Mouse (Mus musculus) liver, postnatal 0 days (tissue): ENCODE data around the gene Ncbp1. TPM values are rescaled to one million over a fixed set of nuclear protein-coding genes. Genes with fewer than 3 reads are reported as not detected.
A peak's percentile ranks its signal among the peaks of the same experiment; 100 is the strongest.

Experiments used
- ATAC-seq: fragments of 200-750 bp; cut with Nextera tagmentation; 2 replicates; pipeline ENCODE4 v1.8.0; 2017; ENCODE audit warnings: mild to moderate bottlenecking, moderate library complexity
- DNase-seq: peaks from one replicate; pipeline ENCODE4 v3.0.0-alpha.2; 2016
- H3K27ac ChIP-seq: fragments of 300-500 bp; sonication (generic); 2 replicates; pipeline ENCODE4 v1.5.1; 2014; ENCODE audit warnings: antibody characterized with exemption, moderate library complexity, mild to moderate bottlenecking, low read depth
- H3K27me3 ChIP-seq: fragments of 300-500 bp; sonication (generic); 2 replicates; pipeline ENCODE4 v1.6.1; 2014; ENCODE audit warnings: low read length, control low read depth, mixed read lengths; ENCODE audit not compliant: insufficient read depth
- H3K36me3 ChIP-seq: fragments of 300-500 bp; sonication (generic); replicated peaks from 2 replicates; pipeline ENCODE4 v1.6.1; 2014; ENCODE audit warnings: mild to moderate bottlenecking, control low read depth, low read length, moderate library complexity, mixed read lengths; ENCODE audit not compliant: insufficient read depth
- H3K4me1 ChIP-seq: fragments of 300-500 bp; sonication (generic); 2 replicates; pipeline ENCODE4 v1.6.1; 2014; ENCODE audit warnings: antibody characterized with exemption, mild to moderate bottlenecking, control low read depth; ENCODE audit not compliant: insufficient read depth
- H3K4me2 ChIP-seq: fragments of 300-500 bp; sonication (generic); 2 replicates; pipeline ENCODE4 v1.6.1; 2014; ENCODE audit warnings: low read depth, mild to moderate bottlenecking, low read length, moderate library complexity, mixed read lengths
- H3K4me3 ChIP-seq: fragments of 300-500 bp; sonication (generic); 2 replicates; pipeline ENCODE4 v1.5.1; 2014; ENCODE audit warnings: low read depth, low read length
- H3K9ac ChIP-seq: fragments of 300-500 bp; sonication (generic); replicated peaks from 2 replicates; pipeline ENCODE4 v1.6.1; 2014; ENCODE audit warnings: mild to moderate bottlenecking, moderate library complexity
- H3K9me3 ChIP-seq: fragments of 300-500 bp; sonication (generic); 2 replicates; pipeline ENCODE4 v1.6.1; 2016; ENCODE audit warnings: mild to moderate bottlenecking, control low read depth, low read length, mixed read lengths
- CTCF ChIP-seq: sonication (generic); IDR thresholded peaks from 2 replicates; pipeline ENCODE4 v1.5.1; 2016; ENCODE audit warnings: antibody characterized with exemption, low read depth
- EP300 ChIP-seq: IDR thresholded peaks from 2 replicates; pipeline ENCODE4 v1.6.1; 2016; ENCODE audit warnings: antibody characterized with exemption, low read depth, mild to moderate bottlenecking
- WGBS: fragments of 180-500 bp; shearing (Covaris S2); extraction: QIAGEN DNeasy Blood & Tissue Kit; methylation state at CpG from one replicate; pipeline ENCODE4 v1.1.7; 2014; ENCODE audit not compliant: insufficient replicate concordance; 5-methylcytosine and 5-hydroxymethylcytosine counted together
- polyA plus RNA-seq: library from polyadenylated mRNA; unstranded; fragments of >200 nt; fragmentation: Nextera tagmentation; extraction: Ambion mirVana; gene quantifications from 2 replicates; pipeline ENCODE4 v1.2.1, GENCODE M21; 2015

Gene Ncbp1
- polyA plus RNA-seq, 1 experiment from 2014 or later: 19.6 TPM

DNA sequence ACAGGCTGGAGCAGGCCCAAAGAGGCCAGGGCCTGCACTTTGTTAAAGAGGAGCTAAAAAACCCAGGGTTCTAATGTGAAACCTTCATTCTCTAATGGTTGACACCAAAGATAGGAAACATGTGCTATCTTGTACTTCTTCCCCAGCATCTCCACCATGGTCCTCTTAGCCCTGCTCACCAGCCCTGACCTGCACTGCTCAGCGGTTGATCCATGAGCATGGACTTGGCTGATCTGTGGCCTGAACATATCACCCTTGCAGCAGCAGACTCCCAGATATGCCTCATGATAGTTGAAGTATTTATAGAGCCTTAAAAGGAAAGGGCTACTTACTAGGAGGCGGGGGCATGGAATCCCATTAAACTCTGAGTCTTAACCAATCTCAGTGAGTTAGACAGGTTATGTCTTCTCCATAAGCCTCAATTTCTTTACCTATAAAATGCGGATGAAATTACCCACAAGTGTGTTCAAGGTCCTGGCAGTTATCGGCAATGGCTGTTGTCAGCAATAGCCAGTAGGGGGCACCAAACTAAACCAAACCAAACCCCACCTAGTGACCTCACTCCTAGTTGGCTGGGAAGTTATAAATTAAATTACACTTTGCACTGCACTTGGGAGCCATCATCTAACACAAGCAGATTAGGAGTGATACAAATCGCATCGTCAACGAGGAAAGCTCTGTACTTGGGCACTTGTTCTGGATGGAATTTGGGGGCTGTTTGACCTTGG lies 63.6 kb downstream of the Ncbp1 start:
- H3K27ac ChIP-seq: no peak overlapping the region
- peaks cover under 1% of the 10 kb centered on the region; the same call in 1 of the 2 replicates for H3K4me1 ChIP-seq
- 5% methylated on average over 7 of the region's 7 CpGs for WGBS
- no peaks in the 10 kb centered on the region for H3K9me3 ChIP-seq
- peak; percentile 87 for TF ChIP-seq CTCF
- no peak for TF ChIP-seq EP300
- H3K4me2 ChIP-seq: no peak overlapping the region
- H3K36me3 ChIP-seq: no peaks in the 10 kb centered on the region
- ATAC-seq (peak; percentile 67), DNase-seq (peak; percentile 68)
- H3K9ac ChIP-seq: no peak overlapping the region
- H3K27me3 ChIP-seq: peaks cover 13% of the 10 kb centered on the region
- no peak overlapping the region for H3K4me3 ChIP-seq

GRCm38 (mm10) chr4:46202562-46203126 lies 64.2 kb downstream of the Ncbp1 start:
- Histone ChIP-seq H3K4me3 (no peak overlapping the region), H3K4me1 (no peaks in the 10 kb centered on the region), H3K9ac (no peak overlapping the region), H3K36me3 (no peaks in the 10 kb centered on the region), H3K9me3 (peaks cover 4% of the 10 kb centered on the region), H3K27me3 (peaks cover 13% of the 10 kb centered on the region), H3K4me2 (no peak overlapping the region), H3K27ac (no peak overlapping the region)
- DNase-seq (no peak), ATAC-seq (peak; percentile 38; the same call in 1 of the 2 replicates)
- WGBS: 13% methylated on average over 23 of the region's 23 CpGs
- TF ChIP-seq CTCF (no peak), EP300 (no peak)

- H3K27me3 ChIP-seq: no peaks in the 10 kb centered on the region
- H3K9ac ChIP-seq: no peak overlapping the region
- H3K27ac ChIP-seq: no peak overlapping the region
- WGBS: 63% methylated on average over 3 of the region's 3 CpGs
- H3K4me2 ChIP-seq: no peak overlapping the region
- ATAC-seq: no peak
- no peaks in the 10 kb centered on the region for H3K4me1 ChIP-seq
- no peaks in the 10 kb centered on the region for H3K9me3 ChIP-seq
- no peak overlapping the region for H3K4me3 ChIP-seq
- DNase-seq: no peak
- TF ChIP-seq CTCF (no peak), EP300 (no peak)
- no peaks in the 10 kb centered on the region for H3K36me3 ChIP-seq
Observed at GRCm38 (mm10) chr4:46221090-46221489, 82.7 kb downstream of the Ncbp1 start.

Other genes starting within 250 kb of the Ncbp1 start
- gene Ccdc180, start 248.3 kb upstream of the Ncbp1 start, polyA plus RNA-seq: 0.16 and 0.18 TPM in 2 replicates
- 15.4 and 15.8 TPM in 2 replicates for gene Tdrd7, start 173.3 kb upstream of the Ncbp1 start, polyA plus RNA-seq
- gene Tmod1, start 99.7 kb upstream of the Ncbp1 start, polyA plus RNA-seq: 13.9 and 14.1 TPM in 2 replicates
- 6.6 and 8.3 TPM in 2 replicates for gene Tstd2, start 81 bp downstream of the Ncbp1 start, polyA plus RNA-seq
- gene Xpa, start 57.7 kb downstream of the Ncbp1 start, polyA plus RNA-seq: 15.3 and 16.2 TPM in 2 replicates
- not detected in 2 replicates for gene Foxe1, start 205.0 kb downstream of the Ncbp1 start, polyA plus RNA-seq